Mouse (Mus musculus) NIH3T3 (cell line): Measurements from ENCODE around the gene Dip2a.

Experiments used
- DNase-seq: peaks from one replicate; pipeline ENCODE4 v3.0.0-alpha.2; 2012; ENCODE audit warnings: low read depth

Dip2a gene

GRCm38 (mm10) chr10:76306738-76307137, 38.4 kb downstream of the Dip2a start:
- DNase-seq = no peak

GRCm38 (mm10) chr10:76300133-76300532, 45.0 kb downstream of the Dip2a start:
- no peak for DNase-seq

GRCm38 (mm10) chr10:76293222-76293621, 51.9 kb downstream of the Dip2a start:
- DNase-seq = no peak

GRCm38 (mm10) chr10:76289936-76290671, 55.0 kb downstream of the Dip2a start:
- no peak for DNase-seq

- DNase-seq = no peak
Observed at GRCm38 (mm10) chr10:76289052-76289451, 56.0 kb downstream of the Dip2a start.

GRCm38 (mm10) chr10:76288268-76288993, 56.7 kb downstream of the Dip2a start:
- no peak for DNase-seq

GRCm38 (mm10) chr10:76278541-76279097, 66.5 kb downstream of the Dip2a start:
- DNase-seq = no peak

- DNase-seq = no peak
Observed at GRCm38 (mm10) chr10:76275256-76275655, 69.8 kb downstream of the Dip2a start.

GRCm38 (mm10) chr10:76271238-76271637, 73.9 kb downstream of the Dip2a start:
- DNase-seq = peak; percentile 58

- DNase-seq = peak; percentile 81
Observed at GRCm38 (mm10) chr10:76262431-76262830, 82.7 kb downstream of the Dip2a start.

- no peak for DNase-seq
Observed at GRCm38 (mm10) chr10:76261447-76261846, 83.6 kb downstream of the Dip2a start.

- peak; percentile 21 for DNase-seq
Observed at GRCm38 (mm10) chr10:76260358-76261059, 84.6 kb downstream of the Dip2a start.

- DNase-seq = no peak
Observed at GRCm38 (mm10) chr10:76259566-76260232, 85.4 kb downstream of the Dip2a start.

- peak; percentile 54 for DNase-seq
Observed at GRCm38 (mm10) chr10:76257719-76258390, 87.2 kb downstream of the Dip2a start.

- no peak for DNase-seq
Observed at GRCm38 (mm10) chr10:76257231-76257630, 87.9 kb downstream of the Dip2a start.

GRCm38 (mm10) chr10:76255617-76256016, 89.5 kb downstream of the Dip2a start:
- peak; percentile 21 for DNase-seq

- DNase-seq = peak; percentile 79
Observed at GRCm38 (mm10) chr10:76253536-76253935, 91.6 kb downstream of the Dip2a start, which contains the start of gene S100b. Gene S100b, plus strand, starts transcription at chr10:76253853.

GRCm38 (mm10) chr10:76253079-76253478, 92.0 kb downstream of the Dip2a start:
- DNase-seq = no peak

GRCm38 (mm10) chr10:76250870-76251269, 94.2 kb downstream of the Dip2a start:
- DNase-seq = no peak

GRCm38 (mm10) chr10:76248647-76248968, 96.5 kb downstream of the Dip2a start:
- no peak for DNase-seq

GRCm38 (mm10) chr10:76247960-76248646, 97.0 kb downstream of the Dip2a start:
- DNase-seq = no peak
